Mouse (Mus musculus) kidney, postnatal 14 days (tissue): ENCODE measurements around the gene Nagk.
A peak's percentile ranks its signal among the peaks of the same experiment; 100 is the strongest.
"Not testable (repeated sequence)": the region's sequence is repeated elsewhere in the genome, so short reads cannot be mapped to it uniquely, and the experiment has no call there.

Source experiments
- DNase-seq: peaks from one replicate; pipeline ENCODE4 v3.0.0; 2022; ENCODE audit warnings: mixed read lengths

The Nagk gene

DNA sequence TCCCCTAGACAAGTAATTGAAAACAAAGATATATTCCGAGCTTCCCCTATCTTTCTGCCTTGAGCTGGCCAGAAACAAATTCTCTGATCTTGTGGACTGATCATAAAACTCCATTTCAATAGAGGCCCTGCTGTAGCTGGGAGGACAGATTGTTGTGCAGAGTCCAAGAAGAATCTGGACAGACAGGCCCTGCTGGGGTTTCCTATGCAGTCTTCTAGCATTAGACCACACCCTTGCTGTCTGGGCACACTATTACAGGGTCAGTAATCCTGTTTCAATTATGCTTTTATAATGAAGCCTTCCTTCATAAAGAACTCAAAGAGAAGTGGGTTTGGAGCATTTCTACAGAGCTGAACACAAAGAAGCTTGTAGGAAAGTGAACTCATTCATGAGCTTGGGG is 24.2 kb downstream of the Nagk start:
- no peak for DNase-seq

DNA sequence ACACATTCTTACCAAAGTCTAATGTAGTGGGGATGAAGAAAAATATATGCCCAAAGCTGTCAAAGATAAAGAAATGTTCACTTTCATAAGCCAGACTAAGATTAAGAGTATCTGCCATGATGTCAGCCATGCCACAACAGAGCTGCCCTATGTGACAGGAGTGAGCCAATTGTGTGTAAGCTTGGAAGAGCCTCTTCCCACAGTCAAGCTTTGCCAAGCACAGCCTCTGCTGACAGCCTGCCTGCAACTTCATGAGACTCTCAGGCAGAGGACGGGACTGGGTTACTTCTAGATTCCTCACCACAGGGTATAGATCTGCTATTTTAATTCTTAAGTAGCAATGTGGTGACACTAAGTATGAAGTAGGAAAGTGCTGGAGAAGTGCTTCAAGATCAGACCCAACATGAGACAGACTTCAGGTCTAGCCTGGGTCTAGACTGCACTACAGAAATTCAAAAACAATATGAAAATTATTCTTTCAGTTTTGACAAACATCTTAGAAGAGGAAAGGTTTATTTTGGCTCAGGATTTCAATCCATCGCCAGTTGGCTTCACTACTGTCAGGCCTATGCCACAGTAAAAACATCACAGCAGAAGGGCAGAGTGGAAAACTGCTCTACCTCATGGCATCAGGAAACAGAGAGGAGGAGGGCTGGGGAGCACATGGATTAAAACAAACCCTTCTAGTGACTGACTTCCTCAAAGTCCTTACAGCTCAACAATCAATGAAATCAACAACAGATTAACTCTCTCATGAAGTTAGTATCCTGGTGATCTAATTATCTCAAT is 26.1 kb downstream of the Nagk start:
- no peak for DNase-seq

DNA sequence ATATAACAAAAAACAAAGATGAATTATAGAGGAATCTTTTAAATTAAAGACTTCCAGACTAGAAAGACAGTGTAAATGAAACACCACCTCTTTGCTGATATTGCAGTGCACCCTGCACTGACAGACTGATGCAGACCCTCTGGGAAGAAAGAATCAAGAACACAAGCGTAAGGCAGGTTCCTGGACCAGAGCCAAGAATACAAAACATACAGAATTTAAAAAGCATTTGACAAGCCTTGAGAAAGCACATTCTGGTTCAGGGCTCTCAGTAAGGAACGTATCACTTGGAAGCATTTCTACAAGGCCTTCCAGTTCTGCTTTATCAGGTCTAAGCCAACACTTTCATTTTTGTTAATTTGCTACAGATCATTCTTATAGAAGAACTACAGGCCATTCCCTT is 27.1 kb downstream of the Nagk start:
- DNase-seq: no peak

DNA sequence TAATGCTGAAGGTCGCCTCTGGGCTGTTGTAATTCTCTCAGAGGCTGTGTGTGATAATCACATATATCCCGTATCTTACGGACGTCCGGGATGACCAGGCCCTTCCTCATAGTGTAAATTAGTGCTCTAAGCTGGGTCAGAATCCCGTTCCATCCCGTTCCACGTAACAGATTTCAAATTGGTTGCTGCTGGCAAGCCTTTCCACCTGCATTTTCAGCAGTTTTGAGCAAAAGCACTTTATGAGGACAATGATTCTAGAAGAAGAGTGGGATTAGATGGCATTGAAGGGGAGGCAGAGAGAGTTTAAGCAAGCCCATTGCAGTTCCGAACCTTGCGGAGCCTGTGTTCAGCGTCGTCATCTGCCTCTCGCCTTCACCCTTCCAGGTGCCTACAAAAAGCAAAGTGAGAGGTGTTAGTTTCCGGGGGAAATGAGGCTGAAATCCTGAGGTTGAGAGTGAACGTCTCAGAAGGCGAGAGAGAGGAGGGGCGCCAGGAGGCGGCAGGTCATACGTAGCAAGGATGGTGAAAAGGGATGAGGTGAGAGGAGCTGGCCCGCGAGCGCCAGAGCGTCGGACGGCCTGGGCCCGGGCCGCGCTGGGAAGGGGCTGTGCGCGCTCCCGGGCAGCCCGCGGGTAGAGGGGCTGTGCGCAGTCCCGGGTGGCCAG is 36.3 kb downstream of the Nagk start:
- no peak for DNase-seq

DNA sequence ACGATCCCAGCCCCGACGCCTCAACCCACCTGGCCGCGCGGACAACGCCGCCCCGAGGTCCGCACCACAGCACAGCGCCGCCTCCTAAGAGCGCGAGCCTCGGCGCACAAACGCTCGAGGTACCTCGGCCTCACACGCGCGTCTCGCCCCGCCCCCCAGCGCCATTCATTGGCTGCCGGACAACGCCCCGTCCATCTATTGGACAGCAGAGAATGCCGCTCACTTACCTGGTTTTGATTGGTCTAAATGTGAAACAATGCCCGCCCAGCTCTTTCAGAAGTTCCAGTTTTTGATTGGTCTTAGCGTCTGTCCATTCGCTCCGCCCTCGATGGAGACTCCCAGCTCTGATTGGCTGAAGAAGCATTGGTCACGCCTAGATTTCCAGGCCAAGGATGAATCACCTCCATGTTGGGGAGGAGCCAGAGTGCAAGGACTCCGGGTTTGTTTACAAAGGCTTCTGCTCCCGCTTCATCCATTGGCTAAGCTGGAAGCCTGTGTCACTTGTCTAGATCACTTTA is 36.9 kb downstream of the Nagk start, which contains the start of gene Paip2b:
Paip2b (minus strand) TSS at position 136 of the 518 bp plus-strand sequence.
- peak; percentile 99 for DNase-seq

DNA sequence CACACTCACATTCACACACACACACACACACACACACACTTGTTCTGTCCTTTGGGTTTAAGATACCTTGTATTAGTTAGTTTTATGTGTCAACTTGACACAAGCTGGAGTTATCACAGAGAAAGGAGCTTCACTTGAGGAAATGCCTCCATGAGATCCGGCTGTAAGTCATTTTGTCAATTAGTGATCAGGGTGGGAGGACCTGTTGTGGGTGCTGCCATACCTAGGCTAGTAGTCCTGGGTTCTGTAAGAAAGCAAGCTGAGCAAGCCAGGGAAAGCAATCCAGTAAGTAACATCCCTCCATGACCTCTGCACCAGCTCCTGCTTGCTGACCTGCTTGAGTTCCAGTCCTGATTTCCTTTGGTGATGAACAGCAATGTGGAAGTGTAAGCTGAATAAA is 37.6 kb downstream of the Nagk start:
- not testable (repeated sequence) for DNase-seq

DNA sequence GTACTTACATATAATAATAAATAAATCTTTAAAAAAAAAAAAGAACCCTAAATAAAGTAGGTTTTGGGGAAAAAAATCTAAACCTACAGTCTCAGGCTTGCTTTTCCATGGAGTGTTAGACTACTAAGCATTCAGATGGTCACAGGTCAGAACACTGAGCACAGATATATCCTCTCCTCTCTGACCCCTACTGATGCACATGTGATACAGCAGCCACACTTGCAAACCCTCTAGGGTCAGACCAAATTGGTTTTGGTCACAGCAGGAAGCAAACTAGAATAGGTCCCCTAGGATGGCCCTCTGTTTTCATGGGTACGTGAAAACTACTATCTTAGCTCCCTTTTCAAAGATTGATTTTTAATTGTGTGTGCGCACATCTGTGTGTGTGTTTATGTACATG is 42.0 kb downstream of the Nagk start:
- DNase-seq: no peak

DNA sequence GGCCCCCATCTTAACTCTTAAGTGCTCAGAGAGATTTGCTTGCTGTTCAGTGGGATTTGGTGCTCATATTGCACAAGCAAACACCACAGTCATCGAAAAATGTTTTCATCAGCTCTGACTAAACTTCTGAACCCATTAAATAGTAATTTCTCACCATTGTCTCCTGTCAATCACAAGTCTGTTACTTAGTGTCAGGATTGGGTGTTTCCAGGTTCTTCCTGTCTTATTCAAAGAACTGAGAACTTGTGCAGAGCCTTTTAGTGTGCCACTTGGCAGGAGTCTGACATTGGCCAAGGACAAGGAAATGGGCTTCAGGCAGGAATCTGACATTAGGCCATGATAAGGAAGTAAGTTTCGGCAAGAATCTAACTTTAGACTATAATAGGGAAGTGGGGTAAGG is 43.3 kb downstream of the Nagk start:
- DNase-seq: no peak

DNA sequence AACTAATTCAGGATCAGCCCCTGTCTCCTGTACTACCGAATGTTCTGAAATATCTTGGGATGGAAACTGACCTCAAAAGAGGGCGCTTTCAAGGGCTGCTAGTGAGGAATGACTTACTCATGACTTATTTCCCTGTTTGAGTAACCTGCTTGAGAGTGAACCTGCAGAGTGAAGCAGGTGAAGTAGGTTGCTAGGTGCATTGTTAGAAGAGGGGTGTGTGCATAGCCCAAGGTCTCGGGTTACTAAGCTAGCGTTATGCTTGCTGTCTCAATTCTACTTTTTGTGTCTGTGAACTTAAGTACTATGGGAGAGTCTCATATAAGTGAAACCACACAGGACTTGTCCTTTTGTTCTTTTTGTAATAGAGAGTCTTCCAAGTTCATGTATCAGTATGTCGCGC is 45.3 kb downstream of the Nagk start:
- no peak for DNase-seq

DNA sequence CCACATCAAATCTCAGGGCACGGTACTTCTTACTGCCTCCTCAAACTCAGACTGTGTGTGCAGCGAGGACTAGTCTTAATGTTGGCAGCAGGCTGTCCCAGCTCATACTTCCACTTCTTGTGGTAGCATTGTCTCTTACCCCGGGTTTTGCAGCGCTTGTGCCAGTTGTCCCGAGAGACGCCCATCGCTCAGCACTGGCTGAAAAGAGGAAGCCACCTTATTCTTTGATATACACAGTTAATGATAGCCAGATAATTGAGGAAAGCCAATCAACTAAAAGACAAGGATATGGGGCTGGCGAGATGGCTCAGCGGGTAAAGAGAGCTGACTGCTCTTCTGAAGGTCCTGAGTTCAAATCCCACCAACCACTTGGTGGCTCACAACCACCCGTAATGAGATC is 50.1 kb downstream of the Nagk start:
- no peak for DNase-seq

DNA sequence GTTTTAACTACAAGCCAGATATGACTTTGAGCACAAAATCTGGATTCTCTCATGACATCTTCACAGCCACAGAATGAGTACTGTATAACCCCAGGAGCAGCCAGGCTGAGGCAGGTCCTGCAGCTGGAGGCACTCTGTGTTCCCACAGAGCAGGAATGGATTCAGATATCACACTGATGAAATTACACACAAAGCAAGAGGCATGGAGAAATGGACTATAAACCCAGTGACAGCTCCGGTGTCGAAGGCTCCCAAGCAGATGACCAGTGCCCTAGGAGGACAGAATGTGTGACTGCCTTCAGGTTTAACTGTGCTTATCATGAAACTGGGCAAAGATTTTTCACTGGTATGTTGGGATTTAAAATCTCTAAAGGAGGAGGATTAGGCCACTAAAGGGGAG is 51.4 kb downstream of the Nagk start:
- no peak for DNase-seq

DNA sequence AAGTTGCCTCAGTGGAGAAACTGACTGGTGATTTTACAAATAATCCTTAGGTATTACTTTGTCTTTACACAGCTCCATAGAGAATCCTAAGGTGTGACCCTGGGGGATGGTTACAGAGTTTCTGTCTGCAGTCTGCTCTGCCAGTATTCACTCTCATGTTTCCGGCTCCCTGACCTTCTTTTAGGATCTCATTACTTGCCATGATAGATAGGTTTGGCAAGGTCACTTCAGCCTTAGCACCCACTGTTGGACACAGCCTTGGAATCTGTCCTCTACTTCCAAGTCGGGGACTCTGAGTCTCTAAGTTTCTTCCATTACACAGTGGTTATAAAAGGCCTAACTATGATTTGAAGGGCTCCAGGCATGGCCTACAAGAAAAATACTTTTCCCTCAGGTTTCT is 54.7 kb downstream of the Nagk start:
- DNase-seq: no peak
